Mouse (Mus musculus) embryo, embryonic 10.5 days (tissue): ENCODE measurements around the gene Faap100.
"Not testable (repeated sequence)": the region's sequence is repeated elsewhere in the genome, so short reads cannot be mapped to it uniquely, and the experiment has no call there.

Experiments used
- DNase-seq: peaks from one replicate; pipeline ENCODE4 v3.0.0-alpha.2; 2015; ENCODE audit warnings: low spot score

The Faap100 gene

DNA sequence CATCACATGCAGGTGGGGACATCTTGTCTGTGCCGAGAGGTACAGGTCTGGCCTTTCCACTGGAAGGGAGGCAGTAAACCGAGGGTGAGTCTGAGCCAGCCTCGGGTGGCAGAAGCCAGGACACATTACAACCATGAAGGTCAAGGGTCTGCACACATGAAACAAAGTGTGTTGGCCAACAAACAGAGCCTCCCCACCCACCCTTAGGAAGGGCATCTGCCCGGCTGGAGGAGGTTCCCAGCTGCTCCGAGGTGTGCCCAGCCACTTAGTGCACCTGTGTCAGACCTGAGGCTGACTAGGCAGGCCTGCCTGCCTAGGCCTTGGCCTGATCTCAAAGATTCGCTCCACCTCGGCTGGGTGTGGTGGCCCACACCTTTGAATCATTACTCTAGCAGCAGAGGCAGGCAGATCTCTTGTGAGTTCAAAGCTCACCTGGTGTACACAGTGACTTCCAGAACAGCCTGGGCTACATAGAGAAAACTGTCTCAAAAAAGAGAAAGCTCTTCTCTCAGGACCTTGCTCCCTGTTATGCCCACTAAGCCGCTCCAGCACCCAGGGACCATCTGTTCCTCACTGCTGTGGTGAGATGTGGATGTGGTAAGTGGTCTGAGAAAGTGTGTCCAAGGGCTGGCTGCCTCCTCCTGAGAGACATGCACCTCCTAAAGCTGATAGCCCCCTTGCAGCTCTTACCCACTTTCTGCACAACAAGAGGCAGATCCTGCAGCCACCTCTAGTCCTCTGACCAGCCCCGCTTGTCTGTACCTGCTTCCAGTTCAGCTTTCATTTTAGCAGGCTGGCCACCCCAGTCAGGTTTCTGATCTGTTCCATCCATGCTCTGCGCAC is 27.1 kb downstream of the Faap100 start:
- no peak for DNase-seq

DNA sequence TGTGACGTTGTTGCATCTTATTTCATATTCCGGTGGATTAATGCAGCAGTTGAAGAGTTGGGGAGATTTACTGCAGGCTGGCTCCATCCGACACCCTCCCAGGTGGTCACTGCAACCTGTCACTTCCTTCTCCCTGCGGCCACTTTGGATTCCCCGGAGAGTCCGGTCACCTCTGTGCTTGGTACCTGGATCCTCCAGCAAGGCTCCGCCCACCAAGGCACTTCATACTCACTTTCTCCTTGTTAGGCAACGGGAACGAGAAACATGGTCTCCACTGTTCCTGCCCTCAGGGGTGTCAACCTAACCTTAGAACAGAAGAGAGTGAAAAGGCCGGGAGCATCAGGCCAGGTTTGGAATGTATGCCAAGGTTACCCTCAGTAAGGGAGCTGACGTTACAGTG is 27.9 kb downstream of the Faap100 start:
- peak; percentile 55 for DNase-seq

DNA sequence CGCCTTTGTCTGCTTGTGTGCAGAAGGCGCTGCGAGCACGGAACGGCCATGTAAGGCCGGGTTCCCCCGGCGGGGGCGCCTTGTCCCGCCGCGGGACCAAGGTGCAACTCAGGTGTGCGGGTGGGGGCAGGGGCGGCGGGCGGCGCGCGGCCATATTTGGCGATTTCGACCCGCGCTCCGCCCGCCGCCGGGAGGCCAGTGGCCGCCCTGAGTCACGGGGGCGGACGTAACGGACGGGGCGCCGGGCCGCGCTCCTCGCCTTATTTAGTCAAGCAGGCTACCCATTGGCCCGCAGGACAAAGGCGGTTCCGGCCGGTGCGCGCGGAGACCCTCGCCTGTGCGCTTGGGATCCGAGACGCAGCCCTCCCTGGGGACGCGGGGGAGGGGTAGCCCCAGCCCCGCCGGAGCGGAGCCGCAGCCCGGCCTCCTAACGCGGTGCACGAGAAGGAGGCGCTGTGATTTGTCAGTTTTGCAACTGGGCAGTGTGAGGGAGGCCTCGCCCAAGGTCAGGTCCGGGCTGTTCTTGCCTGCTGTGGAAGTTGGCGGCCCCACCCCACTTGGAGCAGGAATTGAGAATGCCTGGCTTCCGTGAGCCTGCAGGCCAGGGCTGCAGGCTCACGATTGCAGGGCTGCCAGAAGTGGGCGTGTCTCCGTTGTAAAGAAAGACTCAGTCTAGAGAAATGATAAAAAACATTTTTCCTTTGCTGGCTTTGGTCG is 28.4 kb downstream of the Faap100 start:
- DNase-seq = peak; percentile 96

DNA sequence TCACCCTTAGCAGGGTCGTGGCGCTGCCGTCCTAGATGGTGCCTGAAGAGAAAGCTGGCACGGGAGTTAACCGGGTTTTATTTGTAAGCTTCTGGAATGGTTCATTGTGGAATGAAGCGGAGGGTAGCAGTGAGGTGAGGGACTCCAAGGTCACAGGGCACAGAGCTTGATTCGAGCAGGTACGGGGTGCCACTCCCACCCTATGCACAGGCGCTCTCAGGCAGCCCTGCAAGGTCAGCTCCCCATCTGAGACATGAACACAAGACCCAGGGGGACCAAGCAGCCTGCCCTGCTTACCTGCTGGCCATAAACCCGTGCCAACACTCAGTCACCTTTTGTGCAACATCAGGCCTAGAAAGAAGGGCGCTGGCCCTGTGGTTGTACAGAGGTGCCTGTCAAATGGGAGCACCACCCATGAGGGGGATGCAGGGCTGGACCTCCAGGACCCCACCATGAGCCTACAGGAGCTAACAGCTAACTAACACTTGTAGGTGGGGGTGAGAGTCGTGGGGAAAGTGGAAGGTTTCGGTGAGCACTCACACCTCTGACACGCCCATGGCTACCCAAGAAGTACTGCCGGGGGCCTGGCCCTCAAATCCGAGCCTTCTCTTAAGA is 29.1 kb downstream of the Faap100 start:
- no peak for DNase-seq

- DNase-seq = peak; percentile 86
Measured at GRCm38 (mm10) chr11:120348684-120349370, 29.7 kb downstream of the Faap100 start.

DNA sequence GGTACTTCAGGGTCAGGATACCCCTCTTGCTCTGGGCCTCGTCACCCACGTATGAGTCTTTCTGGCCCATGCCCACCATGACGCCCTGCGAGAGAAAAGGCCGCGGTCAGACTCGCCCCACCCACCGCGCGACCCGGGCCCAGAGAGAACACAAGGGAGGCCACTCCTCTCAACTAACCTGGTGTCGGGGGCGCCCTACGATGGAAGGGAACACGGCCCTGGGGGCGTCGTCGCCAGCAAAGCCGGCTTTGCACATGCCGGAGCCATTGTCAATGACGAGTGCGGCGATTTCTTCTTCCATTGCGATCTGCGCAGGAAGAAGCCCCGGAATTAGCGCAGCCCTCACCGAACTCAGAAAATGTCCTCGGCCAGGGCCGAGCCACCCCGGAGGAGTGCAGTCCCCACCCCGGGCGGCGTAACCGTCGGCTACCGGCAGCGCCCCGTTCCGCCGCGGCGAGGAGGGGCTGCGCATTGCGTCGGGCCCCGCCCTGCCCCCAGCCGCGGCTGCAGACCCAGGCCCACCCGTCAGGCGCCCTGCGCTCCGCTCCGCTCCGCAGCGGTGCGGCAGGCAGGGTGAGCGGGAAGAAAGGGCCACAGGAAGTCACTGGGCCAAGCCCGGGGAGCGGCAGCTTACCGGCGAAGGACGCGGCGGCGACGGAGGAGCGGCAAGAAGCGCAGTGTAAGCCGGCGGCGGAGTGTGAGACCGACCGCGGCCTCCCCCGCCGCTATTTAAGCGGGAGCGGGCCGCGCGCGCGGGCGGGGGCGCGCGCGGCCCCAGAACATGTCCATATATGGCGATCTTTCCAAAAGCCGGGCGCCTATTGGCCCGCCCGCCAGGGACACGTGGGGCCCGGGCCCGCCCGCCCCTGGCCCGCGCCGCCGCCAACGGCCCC is 30.5 kb downstream of the Faap100 start, which contains the start of gene Actg1:
Gene Actg1 (minus strand): TSS at position 752 of the 893 bp plus-strand sequence.
- peak; percentile 93 for DNase-seq

DNA sequence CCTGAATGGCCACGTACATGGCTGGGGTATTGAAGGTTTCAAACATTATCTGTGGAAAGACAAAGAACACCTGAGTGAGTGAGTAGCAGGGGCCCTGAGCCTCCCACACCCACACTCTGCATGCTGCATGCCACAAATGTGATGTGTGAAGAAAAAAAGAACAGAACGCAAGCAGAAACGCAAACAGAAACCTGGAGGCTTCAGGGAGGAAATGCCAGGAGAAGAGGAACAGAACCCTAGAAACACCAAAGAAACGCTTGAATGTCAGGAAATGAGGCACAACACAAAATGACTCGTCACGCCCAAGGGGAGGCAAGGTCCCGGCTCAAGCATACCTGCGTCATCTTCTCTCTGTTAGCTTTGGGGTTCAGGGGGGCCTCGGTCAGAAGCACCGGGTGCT is 31.3 kb downstream of the Faap100 start:
- DNase-seq = no peak

- not testable (repeated sequence) for DNase-seq
Measured at GRCm38 (mm10) chr11:120346383-120347034, 32.1 kb downstream of the Faap100 start.

GRCm38 (mm10) chr11:120345067-120345681 is 33.4 kb downstream of the Faap100 start:
- DNase-seq = peak; percentile 70

DNA sequence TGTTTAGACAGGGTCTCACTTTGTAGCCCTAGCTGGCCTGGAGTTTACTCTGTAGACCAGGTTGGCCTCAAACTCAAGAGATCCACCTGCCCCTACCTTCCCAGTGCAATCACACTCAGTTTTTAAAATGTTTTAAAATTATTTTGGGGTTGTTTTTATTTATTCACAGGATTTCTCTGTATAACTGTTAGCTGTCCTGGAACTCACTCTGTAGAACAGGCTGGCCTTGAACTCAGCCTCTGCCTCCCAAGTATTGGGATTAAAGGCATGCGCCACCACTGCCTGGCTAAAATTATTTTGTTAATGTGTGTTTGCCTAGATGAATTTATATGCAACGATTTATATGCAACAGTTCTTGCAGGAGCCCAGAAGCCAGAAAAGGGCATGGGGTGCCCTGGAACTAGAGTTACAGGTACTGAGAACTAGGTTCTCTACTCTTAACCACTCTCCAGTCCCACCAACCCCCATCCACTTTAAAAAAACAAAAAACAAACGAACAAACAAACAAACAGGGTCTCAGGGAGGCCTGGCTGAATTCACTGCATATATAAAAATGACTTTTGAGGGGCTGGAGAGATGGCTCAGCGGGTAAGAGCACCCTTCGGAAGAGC is 34.1 kb downstream of the Faap100 start:
- peak; percentile 61 for DNase-seq

DNA sequence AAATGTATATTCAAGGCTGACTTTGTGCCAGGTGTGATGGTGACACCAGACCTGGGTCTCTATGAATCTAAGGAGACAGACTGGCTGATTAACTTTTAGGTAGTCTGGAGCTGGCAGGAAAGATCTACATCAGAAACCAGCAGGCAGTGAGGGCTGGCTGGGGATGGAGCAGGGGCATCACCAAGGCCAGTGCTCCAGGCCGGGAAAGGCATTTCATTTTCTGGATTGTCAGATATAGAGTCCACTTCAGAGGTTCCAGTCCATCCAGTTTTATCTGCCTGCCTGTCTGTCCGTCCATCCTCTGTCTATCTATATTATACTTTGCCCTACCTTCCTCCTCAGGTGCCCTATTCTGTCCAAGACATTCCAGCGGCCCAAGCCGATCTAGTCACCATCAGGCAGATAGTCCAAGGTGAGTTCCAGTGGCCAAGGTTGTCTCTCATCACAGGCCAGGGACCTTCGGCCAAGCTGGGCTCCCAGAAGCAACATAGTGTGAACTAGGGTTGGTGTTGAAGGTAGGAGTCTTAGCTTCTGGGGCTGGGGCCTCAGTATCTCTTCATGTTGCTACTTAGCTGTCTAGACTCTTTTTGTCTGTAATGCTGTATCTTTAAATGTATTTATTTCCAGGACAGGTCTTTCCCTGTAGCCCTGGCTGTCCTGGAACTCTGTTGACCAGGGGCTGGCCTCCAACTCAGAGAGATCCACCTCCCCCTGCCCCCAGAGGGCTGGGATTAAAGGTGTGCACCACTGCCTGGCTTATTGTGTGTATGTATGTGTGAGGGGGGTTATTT is 34.9 kb downstream of the Faap100 start:
- peak; percentile 55 for DNase-seq

DNA sequence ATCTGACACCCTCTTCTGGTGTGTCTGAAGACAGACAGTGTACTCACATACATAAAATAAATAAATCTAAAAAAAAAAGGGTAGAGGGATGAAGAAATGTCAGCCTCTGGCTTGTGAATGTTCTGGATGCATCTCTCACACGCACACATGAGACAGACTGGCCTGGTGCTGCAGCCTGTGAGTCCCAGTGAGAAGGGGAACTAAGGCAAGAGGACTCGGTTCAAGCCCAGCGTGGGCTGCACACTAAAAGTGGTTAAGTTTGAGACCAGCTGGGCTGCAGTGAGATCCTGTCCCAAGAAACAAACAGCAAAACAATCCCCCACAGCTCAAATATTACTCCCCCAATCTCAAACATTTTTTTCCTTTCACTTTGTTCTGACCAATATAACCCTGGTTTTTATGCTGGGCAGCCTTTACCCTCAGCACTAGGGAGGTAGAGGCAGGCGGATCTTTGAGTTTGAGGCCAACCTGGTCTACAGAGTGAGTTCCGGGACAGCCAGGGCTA is 35.9 kb downstream of the Faap100 start:
- no peak for DNase-seq

- DNase-seq = no peak
Measured at GRCm38 (mm10) chr11:120341661-120342060, 36.9 kb downstream of the Faap100 start.

- no peak for DNase-seq
Measured at GRCm38 (mm10) chr11:120339978-120340513, 38.5 kb downstream of the Faap100 start.

DNA sequence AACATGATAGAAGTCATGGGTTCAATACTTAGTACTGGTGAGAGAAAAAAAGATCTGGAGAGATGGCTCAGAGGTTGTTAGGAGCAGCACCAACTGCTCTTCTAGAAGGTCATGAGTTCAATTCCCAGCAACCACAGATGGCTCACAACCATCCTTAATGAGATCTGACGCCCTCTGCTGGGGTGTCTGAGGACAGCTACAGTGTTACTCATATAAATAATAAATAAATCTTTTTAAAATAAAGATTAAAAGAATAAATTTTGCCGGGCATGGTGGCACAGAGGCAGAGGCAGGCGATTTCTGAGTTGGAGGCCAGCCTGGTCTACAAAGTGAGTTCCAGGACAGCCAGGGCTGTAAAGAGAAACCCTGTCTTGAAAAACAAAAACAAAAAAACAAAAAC is 39.8 kb downstream of the Faap100 start:
- DNase-seq = no peak

- DNase-seq = no peak
Measured at GRCm38 (mm10) chr11:120337447-120337846, 41.1 kb downstream of the Faap100 start.

GRCm38 (mm10) chr11:120335431-120336021 is 43.0 kb downstream of the Faap100 start:
- DNase-seq = no peak

DNA sequence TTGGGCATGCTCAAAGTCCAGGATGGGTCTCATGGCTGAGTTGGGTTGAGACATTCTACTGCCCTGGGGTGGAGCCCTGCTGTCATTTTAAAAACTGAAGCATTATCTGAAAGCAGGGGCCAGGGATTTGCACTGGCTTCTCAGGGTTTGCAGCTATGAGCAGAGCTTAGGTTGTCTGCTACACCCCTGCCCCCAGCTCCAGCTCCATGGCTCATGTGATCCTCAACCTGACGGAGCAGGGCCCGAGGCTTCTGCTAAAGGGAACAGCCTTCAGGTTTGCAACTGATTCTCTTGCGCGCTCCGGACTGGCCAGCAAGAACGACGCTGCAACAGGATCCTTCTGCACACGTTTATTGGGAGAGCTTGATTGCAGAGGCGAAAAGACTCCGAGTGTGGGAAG is 58.4 kb downstream of the Faap100 start:
- no peak for DNase-seq
